Mouse (Mus musculus): ENCODE results near the gene Psmd8. TPM values are rescaled to one million over a fixed set of nuclear protein-coding genes. Genes with fewer than 3 reads are reported as not detected.

Gene Psmd8
- polyA plus RNA-seq, 1 experiment: 388 TPM

DNA sequence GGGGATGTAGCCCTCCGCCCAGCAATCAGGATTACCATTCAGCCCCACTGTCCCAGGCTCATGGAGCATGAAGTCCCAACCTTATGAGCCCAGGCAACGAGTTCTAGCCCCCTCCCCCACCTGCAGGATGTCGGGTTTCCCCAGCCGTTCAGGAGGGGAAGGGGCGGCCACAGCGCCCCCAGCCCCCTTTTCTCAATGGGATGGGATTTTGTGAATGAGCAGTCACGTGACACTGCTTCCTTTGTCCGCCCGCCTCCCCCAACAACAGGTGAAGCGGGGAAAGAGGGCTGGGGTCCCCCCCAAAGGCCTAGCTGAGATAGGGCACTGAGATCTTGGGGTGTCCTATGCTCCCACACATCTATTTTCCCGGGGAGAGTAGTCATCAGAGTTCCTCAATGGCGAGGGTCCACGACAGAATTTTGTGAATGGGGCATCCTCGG, 11.7 kb downstream of the Psmd8 start:
- H3K79me2 ChIP-seq (ENCODE audit: control insufficient read depth, insufficient read depth): no peaks in the 10 kb centered on the region
- H3ac ChIP-seq (ENCODE audit: control insufficient read depth, insufficient read length, low read depth): peak overlapping the region; percentile 55
- peak overlapping the region; percentile 44 for H3K4me3 ChIP-seq (ENCODE audit: insufficient read depth, poor library complexity, severe bottlenecking)
- no peaks in the 10 kb centered on the region for H3K27me3 ChIP-seq (ENCODE audit: control insufficient read depth, insufficient read depth, insufficient read length)
- H3K36me3 ChIP-seq (ENCODE audit: control insufficient read depth, insufficient read depth): peaks cover 5% of the 10 kb centered on the region
- H3K79me3 ChIP-seq (ENCODE audit: low read depth): no peaks in the 10 kb centered on the region
- TF ChIP-seq USF1 (IDR thresholded peaks at IDR 0.05; ENCODE audit: low read depth): peak; percentile 66
- no peak for TF ChIP-seq MYOD1 (IDR thresholded peaks at IDR 0.05; ENCODE audit: control insufficient read depth, insufficient read length, low read depth)

DNA sequence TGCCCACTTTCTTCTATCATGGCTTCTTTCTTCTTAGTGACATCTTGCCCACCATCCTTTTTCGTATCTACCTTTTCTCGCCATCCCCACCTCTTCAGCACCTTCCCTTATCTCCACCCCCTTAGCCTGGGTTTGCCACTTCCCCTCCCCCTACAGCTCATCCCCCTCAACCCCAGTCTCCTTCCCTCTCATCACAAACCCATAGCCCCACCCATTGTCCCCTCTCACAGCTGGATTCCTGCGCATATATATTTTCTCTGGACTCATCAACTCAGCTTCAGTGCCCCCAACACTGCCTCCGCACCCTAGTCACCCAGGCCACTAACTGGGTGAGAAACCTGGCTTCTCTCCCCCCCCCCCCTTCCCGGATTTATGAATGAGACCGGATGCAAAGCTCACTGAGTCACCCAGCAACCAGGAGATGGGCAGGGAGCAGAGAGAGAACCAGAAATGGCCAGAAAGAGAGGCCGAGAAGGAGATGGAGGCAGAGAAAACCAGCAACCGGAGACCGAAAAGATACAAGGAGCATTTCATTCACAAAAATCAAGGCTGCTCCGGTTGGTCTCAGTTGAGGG, 12.3 kb downstream of the Psmd8 start:
- H3K79me3 ChIP-seq (ENCODE audit: low read depth): no peaks in the 10 kb centered on the region
- peaks cover 4% of the 10 kb centered on the region for H3K36me3 ChIP-seq (ENCODE audit: control insufficient read depth, insufficient read depth)
- H3ac ChIP-seq (ENCODE audit: control insufficient read depth, insufficient read length, low read depth): no peak overlapping the region
- no peaks in the 10 kb centered on the region for H3K79me2 ChIP-seq (ENCODE audit: control insufficient read depth, insufficient read depth)
- TF ChIP-seq CEBPB (IDR thresholded peaks at IDR 0.05; ENCODE audit: low read depth) (no peak), MYOD1 (IDR thresholded peaks at IDR 0.05; ENCODE audit: control insufficient read depth, insufficient read length, low read depth) (no peak), USF1 (IDR thresholded peaks at IDR 0.05; ENCODE audit: low read depth) (no peak), CTCF (IDR thresholded peaks at IDR 0.05; ENCODE audit: control insufficient read depth, insufficient read depth, insufficient read length) (no peak), MYOG (IDR thresholded peaks at IDR 0.05; ENCODE audit: control insufficient read depth, extremely low read depth, insufficient read length) (no peak), FOSL1 (IDR thresholded peaks at IDR 0.05; ENCODE audit: insufficient read depth, low read length, poor library complexity, severe bottlenecking) (no peak), MAX (IDR thresholded peaks at IDR 0.05) (no peak)
- no peak overlapping the region for H3K4me3 ChIP-seq (ENCODE audit: insufficient read depth, poor library complexity, severe bottlenecking)
- H3K27me3 ChIP-seq (ENCODE audit: control insufficient read depth, insufficient read depth, insufficient read length): no peaks in the 10 kb centered on the region

DNA sequence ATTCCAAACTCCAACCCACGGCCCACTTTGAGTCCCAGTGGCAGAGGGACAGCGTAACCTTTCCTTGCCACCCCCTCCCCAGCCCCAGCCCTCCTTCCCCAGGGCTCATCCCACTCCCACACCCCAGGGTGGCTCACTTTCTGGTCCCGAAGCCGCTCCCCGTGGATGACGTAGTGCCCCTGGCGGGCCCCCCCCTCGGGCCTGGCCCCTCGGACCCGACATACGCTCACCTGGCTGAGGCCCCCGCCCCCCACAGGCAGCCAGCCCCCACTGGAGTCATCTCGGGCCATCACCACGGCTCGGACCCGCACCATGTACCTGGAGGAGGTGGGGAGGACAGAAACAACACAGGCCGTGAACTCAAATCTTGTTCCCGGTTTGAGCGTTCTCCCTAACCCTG, 12.8 kb downstream of the Psmd8 start:
- H3K79me2 ChIP-seq (ENCODE audit: control insufficient read depth, insufficient read depth): no peaks in the 10 kb centered on the region
- TF ChIP-seq MYOG (IDR thresholded peaks at IDR 0.05; ENCODE audit: control insufficient read depth, extremely low read depth, insufficient read length): no peak
- no peak for TF ChIP-seq CEBPB (IDR thresholded peaks at IDR 0.05; ENCODE audit: low read depth)
- no peak for TF ChIP-seq USF1 (IDR thresholded peaks at IDR 0.05; ENCODE audit: low read depth)
- TF ChIP-seq MAX (IDR thresholded peaks at IDR 0.05): no peak
- no peak for TF ChIP-seq CTCF (IDR thresholded peaks at IDR 0.05; ENCODE audit: control insufficient read depth, insufficient read depth, insufficient read length)
- no peak for TF ChIP-seq FOSL1 (IDR thresholded peaks at IDR 0.05; ENCODE audit: insufficient read depth, low read length, poor library complexity, severe bottlenecking)
- no peak for TF ChIP-seq MYOD1 (IDR thresholded peaks at IDR 0.05; ENCODE audit: control insufficient read depth, insufficient read length, low read depth)
- H3K4me3 ChIP-seq (ENCODE audit: insufficient read depth, poor library complexity, severe bottlenecking): no peak overlapping the region
- peaks cover 4% of the 10 kb centered on the region for H3K36me3 ChIP-seq (ENCODE audit: control insufficient read depth, insufficient read depth)
- no peaks in the 10 kb centered on the region for H3K27me3 ChIP-seq (ENCODE audit: control insufficient read depth, insufficient read depth, insufficient read length)
- H3K79me3 ChIP-seq (ENCODE audit: low read depth): no peaks in the 10 kb centered on the region
- H3ac ChIP-seq (ENCODE audit: control insufficient read depth, insufficient read length, low read depth): no peak overlapping the region

DNA sequence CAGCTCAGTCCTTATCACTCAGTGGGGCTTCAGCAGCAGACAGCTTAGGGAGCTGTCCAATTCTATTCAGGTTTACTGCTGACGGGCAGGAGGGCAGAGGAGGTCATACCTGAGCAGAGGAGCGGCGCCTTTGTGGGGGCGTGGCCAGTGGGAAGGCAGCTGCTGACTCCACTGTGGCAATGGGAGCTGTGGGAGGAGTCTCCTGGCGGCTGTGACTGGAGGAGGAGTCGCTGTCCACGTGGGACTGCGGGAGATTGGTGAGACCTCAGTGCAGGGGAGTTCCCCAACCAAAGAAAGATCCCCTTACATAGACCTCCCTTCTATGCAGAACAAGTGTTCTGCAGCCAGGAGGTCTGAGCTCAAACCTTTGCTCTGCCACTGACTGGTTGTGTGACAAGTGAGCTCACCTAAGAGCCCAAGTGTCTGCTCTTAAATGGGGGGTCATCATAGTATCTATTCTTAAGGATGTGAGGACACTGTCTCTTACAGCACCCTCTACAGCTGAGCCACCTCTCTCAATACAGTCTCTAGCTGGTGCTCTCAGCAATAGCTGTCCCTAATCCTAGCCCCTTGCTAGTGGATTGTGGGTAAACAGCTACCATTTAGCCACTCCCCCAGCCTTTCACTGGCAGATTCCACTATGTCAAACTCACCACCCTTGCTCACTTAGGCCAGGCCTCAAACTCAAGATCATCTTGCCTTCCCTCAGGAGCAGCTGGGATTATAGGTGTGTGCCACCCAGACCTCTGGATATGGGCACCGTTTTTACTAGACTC, 17.6 kb downstream of the Psmd8 start:
- H3K79me3 ChIP-seq (ENCODE audit: low read depth): no peaks in the 10 kb centered on the region
- H3K4me3 ChIP-seq (ENCODE audit: insufficient read depth, poor library complexity, severe bottlenecking): no peak overlapping the region
- peaks cover 4% of the 10 kb centered on the region for H3K36me3 ChIP-seq (ENCODE audit: control insufficient read depth, insufficient read depth)
- H3K79me2 ChIP-seq (ENCODE audit: control insufficient read depth, insufficient read depth): no peaks in the 10 kb centered on the region
- no peak overlapping the region for H3ac ChIP-seq (ENCODE audit: control insufficient read depth, insufficient read length, low read depth)
- TF ChIP-seq USF1 (IDR thresholded peaks at IDR 0.05; ENCODE audit: low read depth) (no peak), MAX (IDR thresholded peaks at IDR 0.05) (no peak), FOSL1 (IDR thresholded peaks at IDR 0.05; ENCODE audit: insufficient read depth, low read length, poor library complexity, severe bottlenecking) (no peak), CEBPB (IDR thresholded peaks at IDR 0.05; ENCODE audit: low read depth) (no peak), MYOD1 (IDR thresholded peaks at IDR 0.05; ENCODE audit: control insufficient read depth, insufficient read length, low read depth) (no peak), CTCF (IDR thresholded peaks at IDR 0.05; ENCODE audit: control insufficient read depth, insufficient read depth, insufficient read length) (no peak), MYOG (IDR thresholded peaks at IDR 0.05; ENCODE audit: control insufficient read depth, extremely low read depth, insufficient read length) (no peak)
- no peaks in the 10 kb centered on the region for H3K27me3 ChIP-seq (ENCODE audit: control insufficient read depth, insufficient read depth, insufficient read length)

DNA sequence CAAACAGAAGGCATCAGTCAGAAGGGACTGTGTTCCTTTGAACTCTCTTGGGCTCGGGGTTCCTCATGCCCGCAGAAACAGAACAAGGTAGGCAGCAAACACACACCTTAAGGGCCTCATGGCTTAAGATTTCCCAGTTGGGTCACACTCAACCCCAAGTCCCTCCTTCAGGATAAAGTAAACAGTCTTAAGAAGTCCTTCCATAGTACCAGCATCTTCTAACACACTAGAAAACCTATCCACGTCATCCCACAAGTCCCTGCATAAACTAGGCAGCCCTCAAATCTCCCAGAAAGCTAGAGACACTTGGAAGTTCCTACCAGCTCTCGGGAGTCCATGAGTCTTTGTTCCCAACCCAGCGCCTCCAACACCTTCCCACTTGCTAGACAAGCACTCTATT, 18.2 kb downstream of the Psmd8 start:
- no peaks in the 10 kb centered on the region for H3K27me3 ChIP-seq (ENCODE audit: control insufficient read depth, insufficient read depth, insufficient read length)
- TF ChIP-seq FOSL1 (IDR thresholded peaks at IDR 0.05; ENCODE audit: insufficient read depth, low read length, poor library complexity, severe bottlenecking) (no peak), CTCF (IDR thresholded peaks at IDR 0.05; ENCODE audit: control insufficient read depth, insufficient read depth, insufficient read length) (no peak)

DNA sequence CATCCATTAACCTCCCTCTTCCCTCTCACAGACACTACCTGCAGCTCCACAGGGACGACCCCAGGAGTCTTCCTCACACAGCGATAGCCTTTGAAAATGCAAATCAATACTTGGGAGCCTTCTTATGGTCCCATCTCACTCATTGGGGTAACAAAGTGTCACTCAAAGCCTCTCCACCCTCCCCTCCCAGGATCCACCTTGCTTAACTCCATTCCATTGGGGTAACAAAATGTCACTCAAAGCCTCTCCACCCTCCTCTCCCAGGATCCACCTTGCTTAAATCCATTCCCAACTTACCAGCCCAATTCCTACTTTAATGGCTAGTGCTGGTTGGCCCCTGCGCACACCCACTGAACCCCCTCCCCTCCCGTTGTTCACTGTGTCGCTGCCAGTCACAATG, 22.2 kb downstream of the Psmd8 start:
- TF ChIP-seq MYOD1 (IDR thresholded peaks at IDR 0.05; ENCODE audit: control insufficient read depth, insufficient read length, low read depth) (no peak), CEBPB (IDR thresholded peaks at IDR 0.05; ENCODE audit: low read depth) (no peak), CTCF (IDR thresholded peaks at IDR 0.05; ENCODE audit: control insufficient read depth, insufficient read depth, insufficient read length) (no peak), MAX (IDR thresholded peaks at IDR 0.05) (no peak), MYOG (IDR thresholded peaks at IDR 0.05; ENCODE audit: control insufficient read depth, extremely low read depth, insufficient read length) (no peak), USF1 (IDR thresholded peaks at IDR 0.05; ENCODE audit: low read depth) (no peak), FOSL1 (IDR thresholded peaks at IDR 0.05; ENCODE audit: insufficient read depth, low read length, poor library complexity, severe bottlenecking) (no peak)
- Histone ChIP-seq H3K79me3 (ENCODE audit: low read depth) (no peaks in the 10 kb centered on the region), H3ac (ENCODE audit: control insufficient read depth, insufficient read length, low read depth) (no peak overlapping the region), H3K4me3 (ENCODE audit: insufficient read depth, poor library complexity, severe bottlenecking) (no peak overlapping the region), H3K79me2 (ENCODE audit: control insufficient read depth, insufficient read depth) (no peaks in the 10 kb centered on the region), H3K36me3 (ENCODE audit: control insufficient read depth, insufficient read depth) (no peaks in the 10 kb centered on the region), H3K27me3 (ENCODE audit: control insufficient read depth, insufficient read depth, insufficient read length) (no peaks in the 10 kb centered on the region)

More for the DNA sequence above, 18.2 kb downstream of the Psmd8 start:
- Histone ChIP-seq H3K36me3 (ENCODE audit: control insufficient read depth, insufficient read depth) (peaks cover 4% of the 10 kb centered on the region), H3ac (ENCODE audit: control insufficient read depth, insufficient read length, low read depth) (no peak overlapping the region), H3K79me2 (ENCODE audit: control insufficient read depth, insufficient read depth) (no peaks in the 10 kb centered on the region), H3K79me3 (ENCODE audit: low read depth) (no peaks in the 10 kb centered on the region), H3K4me3 (ENCODE audit: insufficient read depth, poor library complexity, severe bottlenecking) (no peak overlapping the region)

All from C2C12 (cell line).